Mouse (Mus musculus): Measurements from ENCODE around the gene Zc3h8. TPM values are rescaled to one million over a fixed set of nuclear protein-coding genes. Genes with fewer than 3 reads are reported as not detected.

The Zc3h8 gene
- polyA plus RNA-seq, 1 experiment from 2014 or later: 8.3 TPM

GRCm38 (mm10) chr2:128885225-128885811 lies 58.6 kb downstream of the Zc3h8 start:
- no peak overlapping the region for H3K4me3 ChIP-seq (replicated peaks)
- ATAC-seq (replicated peaks; ENCODE audit: low FRiP score): no peak
- no peak overlapping the region for H3K27ac ChIP-seq
- 82% methylated on average over 8 of the region's 8 CpGs for WGBS
- peaks cover 14% of the 10 kb centered on the region for H3K4me1 ChIP-seq
- H3K27me3 ChIP-seq: no peaks in the 10 kb centered on the region
- H3K9me3 ChIP-seq (replicated peaks): no peaks in the 10 kb centered on the region
- H3K36me3 ChIP-seq: no peaks in the 10 kb centered on the region
- H3K4me2 ChIP-seq: no peak overlapping the region
- H3K9ac ChIP-seq: no peak overlapping the region

- WGBS: 74% methylated on average over 4 of the region's 4 CpGs
- ATAC-seq (replicated peaks; ENCODE audit: low FRiP score): no peak
- no peaks in the 10 kb centered on the region for H3K36me3 ChIP-seq
- H3K27me3 ChIP-seq: no peaks in the 10 kb centered on the region
- no peak overlapping the region for H3K27ac ChIP-seq
- no peaks in the 10 kb centered on the region for H3K4me1 ChIP-seq
- no peak overlapping the region for H3K4me2 ChIP-seq
- H3K9ac ChIP-seq: no peak overlapping the region
- no peak overlapping the region for H3K4me3 ChIP-seq (replicated peaks)
- no peaks in the 10 kb centered on the region for H3K9me3 ChIP-seq (replicated peaks)
Measured at GRCm38 (mm10) chr2:128881236-128881635, 62.6 kb downstream of the Zc3h8 start.

Small RNAs within 50 kb of the gene (microRNA-seq; reads per million reads assigned to microRNA genes)
- gene Gm22859: not detected

Other genes with a start within 250 kb of the Zc3h8 start
- 11.5 and 11.7 TPM in 2 replicates for gene Mertk, start 245.1 kb downstream of the Zc3h8 start, polyA plus RNA-seq (2015; fragmentation: Nextera tagmentation; extraction: Ambion mirVana)
- 32.3 and 32.6 TPM in 2 replicates for gene Tmem87b, start 126.0 kb downstream of the Zc3h8 start, polyA plus RNA-seq (2015; fragmentation: Nextera tagmentation; extraction: Ambion mirVana)
- gene Fbln7, start 81.1 kb downstream of the Zc3h8 start, polyA plus RNA-seq (2015; fragmentation: Nextera tagmentation; extraction: Ambion mirVana): 5.1 and 6.2 TPM in 2 replicates
- gene Zc3h6, start 23.3 kb upstream of the Zc3h8 start, polyA plus RNA-seq (2015; fragmentation: Nextera tagmentation; extraction: Ambion mirVana): 1.2 and 1.7 TPM in 2 replicates
- gene Gm10762, start 23.6 kb upstream of the Zc3h8 start, polyA plus RNA-seq (2015; fragmentation: Nextera tagmentation; extraction: Ambion mirVana): 12.2 and 13.4 TPM in 2 replicates
- 0.04 and 0.06 TPM in 2 replicates for gene Vinac1, start 104.1 kb upstream of the Zc3h8 start, polyA plus RNA-seq (2015; fragmentation: Nextera tagmentation; extraction: Ambion mirVana)
- gene Ttl, start 121.9 kb upstream of the Zc3h8 start, polyA plus RNA-seq (2015; fragmentation: Nextera tagmentation; extraction: Ambion mirVana): 15.1 and 17.9 TPM in 2 replicates
- gene Polr1b, start 156.9 kb upstream of the Zc3h8 start, polyA plus RNA-seq (2015; fragmentation: Nextera tagmentation; extraction: Ambion mirVana): 33.1 and 36.1 TPM in 2 replicates
- 22.9 and 26.8 TPM in 2 replicates for gene Chchd5, start 185.6 kb upstream of the Zc3h8 start, polyA plus RNA-seq (2015; fragmentation: Nextera tagmentation; extraction: Ambion mirVana)

Data from kidney, embryonic 15.5 days (tissue).